Mouse (Mus musculus): Measurements from ENCODE around the gene Rif1.
"Not testable (repeated sequence)": the region's sequence is repeated elsewhere in the genome, so short reads cannot be mapped to it uniquely, and the experiment has no call there.

Gene Rif1

GRCm38 (mm10) chr2:52071241-52071991 lies 1.2 kb upstream of the Rif1 start:
- in situ Hi-C loops (cut with MboI, MseI), result no loop called here

- in situ Hi-C loops (cut with MboI, MseI), result no loop called here
Observed at GRCm38 (mm10) chr2:52072065-52072490, 554 bp upstream of the Rif1 start.

GRCm38 (mm10) chr2:52073141-52073904 lies 691 bp downstream of the Rif1 start:
- in situ Hi-C loops (cut with MboI, MseI), result no loop called here

GRCm38 (mm10) chr2:52078666-52079065 lies 6.0 kb downstream of the Rif1 start:
- in situ Hi-C loops (cut with MboI, MseI), result loop anchor here in 1 of 2 experiments (5.0 kb wide), 1 partner anchor 106 kb away; the partner anchor contains the start of gene Nmi

- in situ Hi-C loops (cut with MboI, MseI), result loop anchor here in 1 of 2 experiments (10.0 kb wide), 1 partner anchor 1091 kb away; no protein-coding TSS in a partner anchor
Observed at GRCm38 (mm10) chr2:52084013-52084412, 11.4 kb downstream of the Rif1 start.

- in situ Hi-C loops (cut with MboI, MseI), result loop anchor here in 1 of 2 experiments (10.0 kb wide), 1 partner anchor 1090 kb away; no protein-coding TSS in a partner anchor
Observed at GRCm38 (mm10) chr2:52084571-52084970, 11.9 kb downstream of the Rif1 start.

- in situ Hi-C loops (cut with MboI, MseI), result loop anchor here in 1 of 2 experiments (10.0 kb wide), 1 partner anchor 1021 kb away; no protein-coding TSS in a partner anchor
Observed at GRCm38 (mm10) chr2:52114086-52114485, 41.5 kb downstream of the Rif1 start.

- in situ Hi-C loops (cut with MboI, MseI), result not testable (repeated sequence)
Observed at GRCm38 (mm10) chr2:52131370-52131769, 58.7 kb downstream of the Rif1 start.

- in situ Hi-C loops (cut with MboI, MseI), result no loop called here
Observed at GRCm38 (mm10) chr2:52133351-52133750, 60.7 kb downstream of the Rif1 start.

GRCm38 (mm10) chr2:52153064-52153463 lies 80.4 kb downstream of the Rif1 start:
- in situ Hi-C loops (cut with MboI, MseI), result loop anchor here in 1 of 2 experiments (10.0 kb wide), 1 partner anchor 822 kb away; no protein-coding TSS in a partner anchor

GRCm38 (mm10) chr2:52169243-52170005 lies 96.8 kb downstream of the Rif1 start:
- in situ Hi-C loops (cut with MboI, MseI), result loop anchor here in 1 of 2 experiments (10.0 kb wide), 1 partner anchor 1225 kb away; no protein-coding TSS in a partner anchor

Measured in T-helper 17 cell (primary cell).